Mouse (Mus musculus) MEL (cell line): ENCODE results near the gene Reep1. TPM values are rescaled to one million over a fixed set of nuclear protein-coding genes. Genes with fewer than 3 reads are reported as not detected.

Experiments
- DNase-seq: peaks from one replicate; pipeline ENCODE4 v3.0.0; 2011; ENCODE audit warnings: low read depth, low spot score
- H3K27ac ChIP-seq: 2 replicates; pipeline ENCODE4 v1.5.1; 2012; ENCODE audit warnings: low read depth, mild to moderate bottlenecking, control low read depth, low read length, moderate library complexity; ENCODE audit not compliant: control insufficient read depth
- H3K27me3 ChIP-seq, 2 experiments: fragments of 150-350 bp in 1 of 2; sonication (generic) in 1 of 2; 2 replicates each; pipeline ENCODE4 v1.6.1; 2012; ENCODE audit warnings: low read length in 2 of 2, mild to moderate bottlenecking in 2 of 2, improper control_type of control experiment in 1 of 2, moderate library complexity in 1 of 2; ENCODE audit not compliant: insufficient read depth in 2 of 2, control insufficient read depth in 1 of 2
- H3K36me3 ChIP-seq, 2 experiments: 2 replicates each; pipeline ENCODE4 v1.6.1; 2012 to 2014; ENCODE audit warnings: low read length in 2 of 2, improper control_type of control experiment in 1 of 2, inconsistent platforms in 1 of 2, mild to moderate bottlenecking in 1 of 2; ENCODE audit not compliant: insufficient read depth in 2 of 2, control insufficient read depth in 1 of 2
- H3K4me1 ChIP-seq, 2 experiments: fragments of 150-350 bp in 1 of 2; sonication (generic) in 1 of 2; 2 replicates each; pipeline ENCODE4 v1.6.1; 2012; ENCODE audit warnings: low read length in 2 of 2, improper control_type of control experiment in 1 of 2, mild to moderate bottlenecking in 1 of 2; ENCODE audit not compliant: insufficient read depth in 2 of 2, control insufficient read depth in 1 of 2
- H3K4me3 ChIP-seq, 2 experiments: fragments of 150-350 bp in 1 of 2; sonication (generic) in 1 of 2; 2 replicates each; pipeline ENCODE4 v1.5.1; 2012; ENCODE audit warnings: low read depth in 2 of 2, low read length in 2 of 2, mild to moderate bottlenecking in 2 of 2, moderate library complexity in 2 of 2, control low read depth in 1 of 2, improper control_type of control experiment in 1 of 2; ENCODE audit not compliant: control insufficient read depth in 1 of 2, insufficient read depth in 1 of 2
- H3K79me2 ChIP-seq: 2 replicates; pipeline ENCODE4 v1.6.1; 2012; ENCODE audit warnings: mild to moderate bottlenecking, low read length, moderate library complexity; ENCODE audit not compliant: control insufficient read depth, poor library complexity, insufficient read depth
- H3K9ac ChIP-seq: 2 replicates; pipeline ENCODE4 v1.6.1; 2012; ENCODE audit warnings: low read depth, mild to moderate bottlenecking, control low read depth, low read length, moderate library complexity; ENCODE audit not compliant: control insufficient read depth, poor library complexity, severe bottlenecking
- H3K9me3 ChIP-seq: fragments of 150-350 bp; sonication (generic); replicated peaks from 2 replicates; pipeline ENCODE4 v1.6.1; 2012; ENCODE audit warnings: mild to moderate bottlenecking, low read length, improper control_type of control experiment, moderate library complexity; ENCODE audit not compliant: insufficient read depth
- BHLHE40 ChIP-seq: IDR thresholded peaks from 2 replicates; pipeline ENCODE4 v1.6.1; 2012; ENCODE audit warnings: low read depth, mild to moderate bottlenecking, inconsistent platforms, low read length, improper control_type of control experiment, borderline replicate concordance
- CHD2 ChIP-seq: IDR thresholded peaks from 2 replicates; pipeline ENCODE4 v1.6.1; 2011; ENCODE audit warnings: low read length, improper control_type of control experiment
- CTCF ChIP-seq, 3 experiments: IDR thresholded peaks in 2 of 3; conservative IDR thresholded peaks in 1 of 3; 2 replicates each; pipeline ENCODE4 v1.5.1; 2011 to 2012; ENCODE audit warnings: low read length in 3 of 3, low read depth in 2 of 3, mild to moderate bottlenecking in 2 of 3, improper control_type of control experiment in 1 of 3, inconsistent platforms in 1 of 3, mixed read lengths in 1 of 3, moderate library complexity in 1 of 3; ENCODE audit not compliant: control insufficient read depth in 1 of 3, insufficient read depth in 1 of 3, poor library complexity in 1 of 3, severe bottlenecking in 1 of 3
- ELF1 ChIP-seq: IDR thresholded peaks from 2 replicates; pipeline ENCODE4 v1.6.1; 2014; ENCODE audit warnings: low read depth, mild to moderate bottlenecking, inconsistent platforms, low read length, improper control_type of control experiment, moderate library complexity
- ETS1 ChIP-seq: IDR thresholded peaks from 2 replicates; pipeline ENCODE4 v1.6.1; 2012; ENCODE audit warnings: low read depth, mild to moderate bottlenecking, inconsistent platforms, low read length, improper control_type of control experiment, moderate library complexity
- GABPA ChIP-seq: IDR thresholded peaks from 2 replicates; pipeline ENCODE4 v1.6.1; 2012; ENCODE audit warnings: low read depth, mild to moderate bottlenecking, inconsistent platforms, low read length, improper control_type of control experiment, moderate library complexity
- KAT2A ChIP-seq: conservative IDR thresholded peaks from 2 replicates; pipeline ENCODE4 v1.6.1; 2012; ENCODE audit warnings: low read depth, low read length, improper control_type of control experiment, inconsistent platforms
- MAFK ChIP-seq: IDR thresholded peaks from 2 replicates; pipeline ENCODE4 v1.6.1; 2011; ENCODE audit warnings: low read depth, mild to moderate bottlenecking, low read length, improper control_type of control experiment, borderline replicate concordance
- MEF2A ChIP-seq: IDR thresholded peaks from 2 replicates; pipeline ENCODE4 v1.6.1; 2014; ENCODE audit warnings: low read depth, mild to moderate bottlenecking, inconsistent platforms, low read length, improper control_type of control experiment; ENCODE audit not compliant: poor library complexity, insufficient replicate concordance, severe bottlenecking; ENCODE audit errors: extremely low read depth
- MYB ChIP-seq: IDR thresholded peaks from 2 replicates; pipeline ENCODE4 v1.6.1; 2011; ENCODE audit warnings: mild to moderate bottlenecking, low read depth, low read length, improper control_type of control experiment
- MYC ChIP-seq: IDR thresholded peaks from 2 replicates; pipeline ENCODE4 v1.6.1; 2011; ENCODE audit warnings: low read depth, mild to moderate bottlenecking, low read length, improper control_type of control experiment, moderate library complexity
- NELFE ChIP-seq: IDR thresholded peaks from 2 replicates; pipeline ENCODE4 v1.6.1; 2011; ENCODE audit warnings: low read depth, low read length, improper control_type of control experiment
- POLR2A ChIP-seq, 2 experiments: IDR thresholded peaks; 2 replicates each; pipeline ENCODE4 v1.6.1; 2011 to 2012; ENCODE audit warnings: low read length in 2 of 2, mild to moderate bottlenecking in 2 of 2, control low read depth in 1 of 2, improper control_type of control experiment in 1 of 2, low read depth in 1 of 2, moderate library complexity in 1 of 2; ENCODE audit not compliant: control insufficient read depth in 1 of 2, insufficient read depth in 1 of 2, poor library complexity in 1 of 2
- SMC3 ChIP-seq: IDR thresholded peaks from 2 replicates; pipeline ENCODE4 v1.6.1; 2011; ENCODE audit warnings: low read depth, low read length, improper control_type of control experiment
- TBP ChIP-seq: IDR thresholded peaks from 2 replicates; pipeline ENCODE4 v1.8.0; 2011; ENCODE audit warnings: low read depth, low read length, improper control_type of control experiment
- UBTF ChIP-seq: IDR thresholded peaks from 2 replicates; pipeline ENCODE4 v1.6.1; 2012; ENCODE audit warnings: low read depth, mild to moderate bottlenecking, inconsistent platforms, low read length, improper control_type of control experiment, moderate library complexity, borderline replicate concordance; ENCODE audit not compliant: insufficient read depth
- USF2 ChIP-seq, 2 experiments: IDR thresholded peaks; 2 replicates each; pipeline ENCODE4 v1.6.1; 2011 to 2012; ENCODE audit warnings: improper control_type of control experiment in 2 of 2, low read length in 2 of 2, borderline replicate concordance in 1 of 2, inconsistent platforms in 1 of 2, low read depth in 1 of 2, mild to moderate bottlenecking in 1 of 2; ENCODE audit not compliant: insufficient read depth in 1 of 2
- ZC3H11A ChIP-seq: IDR thresholded peaks from 2 replicates; pipeline ENCODE4 v1.6.1; 2012; ENCODE audit warnings: low read depth, mild to moderate bottlenecking, inconsistent platforms, low read length, improper control_type of control experiment
- ZKSCAN1 ChIP-seq: IDR thresholded peaks from 2 replicates; pipeline ENCODE4 v1.6.1; 2012; ENCODE audit warnings: low read depth, mild to moderate bottlenecking, inconsistent platforms, low read length, improper control_type of control experiment, moderate library complexity
- ZMIZ1 ChIP-seq: IDR thresholded peaks from 2 replicates; pipeline ENCODE4 v1.6.1; 2012; ENCODE audit warnings: low read depth, mild to moderate bottlenecking, inconsistent platforms, low read length, improper control_type of control experiment, moderate library complexity
- polyA plus RNA-seq, 2 experiments: library from polyadenylated mRNA; stranded (reverse) in 1 of 2; unstranded in 1 of 2; fragments of >175 nt in 1 of 2; fragments of >200 nt in 1 of 2; gene quantifications; 2 replicates each; pipeline versions ENCODE4 v1.2.1 to v1.2.4; 2012; ENCODE audit warnings: low replicate concordance in 2 of 2, low read depth in 1 of 2; ENCODE audit not compliant: insufficient read length in 2 of 2, insufficient read depth in 1 of 2, missing spikeins in 1 of 2
- total RNA-seq: library from RNA; depleted of rRNA; stranded (reverse); fragments of 300-350 nt; gene quantifications from 2 replicates; pipeline ENCODE4 v1.2.3, GENCODE M21; 2012

Reep1 gene
- total and polyA plus RNA-seq, 3 experiments, result 0.12 to 0.36 TPM; not detected in 1

DNA sequence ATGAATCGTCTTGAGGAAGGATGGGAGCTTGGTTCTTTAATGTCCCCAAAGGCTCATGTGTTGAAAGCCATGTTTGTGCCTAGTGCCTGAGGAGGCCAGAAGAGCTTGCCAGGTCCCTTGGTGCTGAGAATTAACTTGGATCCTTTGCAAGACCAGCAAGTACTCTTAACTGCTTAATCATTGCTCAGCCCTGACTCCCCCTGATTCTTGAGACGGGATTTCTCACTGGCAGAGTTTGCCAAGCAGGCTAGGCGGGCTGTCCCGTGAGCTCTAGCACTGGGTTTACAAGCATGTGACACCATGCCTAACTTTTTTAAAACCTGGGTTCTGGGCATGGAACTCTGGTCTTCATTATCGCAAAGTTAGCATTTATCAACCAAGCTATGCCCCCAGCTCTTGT, 7.6 kb downstream of the Reep1 start:
- H3K79me2 ChIP-seq, result no peaks in the 10 kb centered on the region
- peaks cover 5 to 16% of the 10 kb centered on the region in 2 experiments for H3K4me1 ChIP-seq
- H3K4me3 ChIP-seq, result no peak overlapping the region
- no peak overlapping the region for H3K9ac ChIP-seq
- DNase-seq, result no peak
- TF ChIP-seq GABPA, result no peak
- TF ChIP-seq ZKSCAN1, result no peak
- no peak for TF ChIP-seq SMC3
- no peak for TF ChIP-seq TBP
- TF ChIP-seq ETS1, result no peak
- no peak for TF ChIP-seq NELFE
- TF ChIP-seq MYB, result no peak
- no peak for TF ChIP-seq KAT2A
- no peak for TF ChIP-seq MEF2A
- TF ChIP-seq ZC3H11A, result no peak
- no peak for TF ChIP-seq USF2 (IDR thresholded peaks at IDR 0.05; ENCODE audit: borderline replicate concordance in 1 of 2, insufficient read depth in 1 of 2, low read depth in 1 of 2, low read length in 2 of 2)
- no peak for TF ChIP-seq MYC
- no peak for TF ChIP-seq UBTF
- no peak for TF ChIP-seq MAFK
- no peak for TF ChIP-seq CTCF (IDR thresholded peaks at IDR 0.05 in 2 of 3, conservative IDR thresholded peaks at IDR 0.05 in 1 of 3; ENCODE audit: control insufficient read depth in 1 of 3, insufficient read depth in 1 of 3, low read depth in 2 of 3, low read length in 3 of 3, poor library complexity in 1 of 3, severe bottlenecking in 1 of 3)
- no peak for TF ChIP-seq CHD2
- no peak for TF ChIP-seq POLR2A (IDR thresholded peaks at IDR 0.05; ENCODE audit: control insufficient read depth in 1 of 2, insufficient read depth in 1 of 2, low read depth in 1 of 2, low read length in 2 of 2, poor library complexity in 1 of 2)
- no peak for TF ChIP-seq ZMIZ1
- no peak for TF ChIP-seq ELF1
- TF ChIP-seq BHLHE40, result no peak
- no peaks in the 10 kb centered on the region for H3K9me3 ChIP-seq
- peaks cover 1 to 4% of the 10 kb centered on the region in 2 experiments; a peak in 2 of 4 replicates for H3K27me3 ChIP-seq
- H3K36me3 ChIP-seq, result peaks cover 0 to 19% of the 10 kb centered on the region in 2 experiments; a peak in 2 of 4 replicates
- no peak overlapping the region for H3K27ac ChIP-seq

DNA sequence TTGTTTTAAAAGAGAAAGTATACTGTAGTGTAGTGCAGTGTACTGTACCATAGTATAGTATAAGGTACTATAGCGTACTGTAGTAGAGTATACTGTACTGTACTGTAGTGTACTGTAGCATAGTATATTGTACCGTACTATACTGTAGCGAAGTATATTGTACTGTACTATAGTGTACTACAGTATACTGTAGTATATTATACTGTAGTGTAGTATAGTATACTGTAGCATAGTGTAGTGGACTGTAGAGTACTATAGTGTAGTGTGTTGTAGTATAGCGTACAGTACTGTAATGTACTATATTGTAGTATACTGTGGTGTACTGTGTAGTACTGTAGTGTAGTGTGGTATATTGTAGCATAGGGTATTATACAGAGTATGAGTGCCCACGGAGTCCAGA, 9.1 kb downstream of the Reep1 start:
- Histone ChIP-seq H3K36me3 (peaks cover 0 to 19% of the 10 kb centered on the region in 2 experiments; a peak in 2 of 4 replicates), H3K79me2 (no peaks in the 10 kb centered on the region), H3K4me3 (no peak overlapping the region), H3K9me3 (no peaks in the 10 kb centered on the region), H3K27me3 (peaks cover 1 to 3% of the 10 kb centered on the region in 2 experiments; a peak in 2 of 4 replicates), H3K9ac (no peak overlapping the region), H3K4me1 (peaks cover 5 to 16% of the 10 kb centered on the region in 2 experiments), H3K27ac (no peak overlapping the region)
- TF ChIP-seq MYB (no peak), POLR2A (IDR thresholded peaks at IDR 0.05; ENCODE audit: control insufficient read depth in 1 of 2, insufficient read depth in 1 of 2, low read depth in 1 of 2, low read length in 2 of 2, poor library complexity in 1 of 2) (no peak)
- DNase-seq, result no peak
